Mouse (Mus musculus) E14TG2a.4 (cell line): Measurements from ENCODE around the gene Fndc8.

Experiments
- CTCF ChIP-seq: conservative IDR thresholded peaks from 2 replicates; pipeline ENCODE4 v1.5.1; 2014; ENCODE audit warnings: low read length
- POU5F1 ChIP-seq: IDR thresholded peaks from 2 replicates; pipeline ENCODE4 v1.6.1; 2014; ENCODE audit warnings: low read length, borderline replicate concordance

DNA sequence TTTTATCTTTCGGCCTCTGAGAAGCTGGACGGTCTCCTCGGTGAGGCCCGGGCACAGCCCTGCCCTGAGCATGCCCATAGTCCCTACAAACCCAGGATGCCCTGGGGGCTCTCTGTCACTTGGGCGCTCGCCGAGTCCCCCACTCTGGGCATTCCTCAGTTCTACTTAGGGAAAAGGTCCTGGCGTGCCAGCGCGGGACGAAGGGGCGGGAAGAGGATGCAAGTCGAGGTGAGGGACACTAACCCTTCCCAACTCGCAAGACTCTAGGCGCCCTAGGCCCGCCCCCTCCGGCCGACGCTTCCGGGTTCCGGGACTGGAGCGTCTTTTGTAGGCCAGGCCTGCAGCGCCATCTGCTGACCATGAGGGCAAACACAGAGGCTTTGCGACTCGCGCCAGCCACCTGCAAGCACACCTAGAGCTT lies 1.6 kb upstream of the Fndc8 start, which contains the start of gene Rad51d:
- TF ChIP-seq CTCF (peak; percentile 60), POU5F1 (no peak)
